Mouse (Mus musculus) CD4-positive naive resting alpha-beta T cell, adult 76 days (primary cell): ENCODE data around the gene Gm49776. TPM values are rescaled to one million over a fixed set of nuclear protein-coding genes. Genes with fewer than 3 reads are reported as not detected.

Experiments
- total RNA-seq: library from RNA; stranded (reverse); gene quantifications from one replicate; pipeline ENCODE4 v1.2.4, GENCODE M21; 2023

The Gm49776 gene
- not detected for total RNA-seq

DNA sequence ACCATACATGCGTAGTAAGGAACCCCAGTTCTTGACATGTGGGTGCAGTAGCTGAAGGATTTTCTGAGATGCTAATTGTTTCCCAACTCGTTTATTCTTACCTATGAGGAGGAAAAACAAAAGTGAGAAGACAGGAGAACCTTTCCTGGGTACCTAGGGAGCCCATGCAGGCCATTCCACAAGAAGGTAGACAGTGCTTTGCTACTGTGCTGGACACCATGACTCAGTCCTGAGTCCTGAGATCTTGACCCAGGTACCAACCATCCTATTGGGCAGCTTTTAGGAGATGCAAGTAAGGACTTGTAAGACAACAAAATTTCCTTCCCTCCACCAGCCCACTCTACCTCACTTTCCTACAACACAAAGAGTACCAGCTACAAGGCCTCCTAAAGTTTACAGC, at the start of gene Gm49776:
Gene Gm49776, minus strand, starts transcription at position 101 of the 400 bp plus-strand sequence.

GRCm38 (mm10) chr16:18289067-18289588, 31.0 kb upstream of the Gm49776 start, which contains the start of gene Dgcr8:
Gene Dgcr8 (minus strand): TSS chr16:18289246.

DNA sequence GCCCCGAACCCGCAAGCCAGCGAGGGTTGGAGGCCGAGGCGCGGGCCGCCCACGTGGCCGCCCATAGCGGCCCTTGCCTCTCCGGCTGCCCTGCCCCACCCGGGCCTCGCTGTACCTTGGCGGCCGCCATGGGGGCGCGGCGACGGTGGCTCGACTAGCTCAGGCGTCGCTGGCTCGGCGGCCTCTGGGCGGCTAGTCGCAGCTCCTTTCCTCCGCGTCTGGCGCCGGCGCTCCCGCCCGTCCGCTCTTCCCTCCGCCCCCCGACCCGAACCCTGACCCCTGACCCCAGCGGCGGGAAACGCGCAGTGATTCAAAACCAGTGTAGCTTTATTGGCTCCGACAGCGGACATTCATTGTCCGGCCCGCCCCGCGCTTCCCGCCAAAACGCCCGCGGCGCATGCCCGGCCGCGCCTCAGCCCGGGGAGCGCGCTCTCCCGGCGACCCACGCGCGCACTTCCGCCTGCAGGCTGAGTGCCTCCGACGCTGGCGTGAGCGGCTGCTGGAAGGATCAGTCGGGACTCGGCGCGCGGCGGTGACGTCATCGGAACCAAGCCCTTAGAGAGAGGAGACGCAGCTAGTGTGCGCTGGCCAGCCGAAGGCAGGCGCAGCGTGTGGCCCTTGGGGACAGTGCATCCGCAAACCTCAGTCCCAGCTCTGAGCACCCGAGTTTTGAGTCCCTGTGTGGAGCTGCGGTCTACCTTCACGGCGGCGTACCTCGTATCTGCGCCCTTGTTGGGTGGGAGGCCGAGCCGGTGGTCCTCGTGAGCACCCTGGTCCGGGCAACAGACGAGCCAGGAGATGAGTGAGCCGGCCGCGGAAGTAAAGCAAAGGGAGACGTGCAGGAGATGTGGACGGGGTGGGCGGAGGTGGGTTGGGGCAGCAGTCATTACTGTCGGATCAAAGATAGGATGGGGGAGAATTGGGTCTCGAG, 9.4 kb downstream of the Gm49776 start, which contains the start of the genes Trmt2a and Ranbp1:
Gene Trmt2a, plus strand, starts transcription at position 247 of the 931 bp plus-strand sequence.
Gene Ranbp1, minus strand, starts transcription at position 300 of the 931 bp plus-strand sequence.

GRCm38 (mm10) chr16:18234671-18235388, 23.3 kb downstream of the Gm49776 start, which contains the start of gene Zdhhc8:
Gene Zdhhc8 (minus strand): TSS chr16:18235136.

GRCm38 (mm10) chr16:18217579-18217978, 40.5 kb downstream of the Gm49776 start, which contains the start of gene Ccdc188:
Gene Ccdc188 (plus strand): TSS chr16:18217879.

Other genes with a start within 250 kb of the Gm49776 start
- gene Dgcr6, start 205.5 kb downstream of the Gm49776 start, total RNA-seq = 4.8 TPM
- 4.7 TPM for gene Prodh, start 168.1 kb downstream of the Gm49776 start, total RNA-seq
- not detected for gene Rtn4r, start 130.7 kb downstream of the Gm49776 start, total RNA-seq
- gene Ccdc188, start 40.4 kb downstream of the Gm49776 start, total RNA-seq = not detected
- gene Zdhhc8, start 23.2 kb downstream of the Gm49776 start, total RNA-seq = 30.4 TPM
- 102 TPM for gene Trmt2a, start 9.6 kb downstream of the Gm49776 start, total RNA-seq
- gene Ranbp1, start 9.6 kb downstream of the Gm49776 start, total RNA-seq = 95.8 TPM
- gene Dgcr8, start 30.9 kb upstream of the Gm49776 start, total RNA-seq = 29.5 TPM
- gene Tango2, start 89.8 kb upstream of the Gm49776 start, total RNA-seq = 43.5 TPM
- gene Arvcf, start 89.9 kb upstream of the Gm49776 start, total RNA-seq = 3.8 TPM
- 14.6 TPM for gene Txnrd2, start 168.1 kb upstream of the Gm49776 start, total RNA-seq
- 9.1 TPM for gene Comt, start 168.5 kb upstream of the Gm49776 start, total RNA-seq
- 8.0 TPM for gene Gnb1l, start 240.4 kb upstream of the Gm49776 start, total RNA-seq
- gene Rtl10, start 240.6 kb upstream of the Gm49776 start, total RNA-seq = 7.4 TPM